Mouse (Mus musculus) heart, postnatal 0 days (tissue): ENCODE measurements around the gene Ddx3x. TPM values are rescaled to one million over a fixed set of nuclear protein-coding genes. Genes with fewer than 3 reads are reported as not detected.

Source experiments
- ATAC-seq: fragments of 200-750 bp; cut with Nextera tagmentation; 2 replicates; pipeline ENCODE4 v1.8.0; 2017; ENCODE audit warnings: low read depth, moderate number of reproducible peaks, moderate library complexity; ENCODE audit not compliant: insufficient read depth
- DNase-seq: peaks from one replicate; pipeline ENCODE4 v3.0.0-alpha.2; 2016; ENCODE audit warnings: low spot score
- H3K27ac ChIP-seq: fragments of 300-500 bp; sonication (generic); 2 replicates; pipeline ENCODE4 v1.5.1; 2014; ENCODE audit warnings: low read depth, mild to moderate bottlenecking
- H3K27me3 ChIP-seq: fragments of 300-500 bp; sonication (generic); 2 replicates; pipeline ENCODE4 v1.6.1; 2014; ENCODE audit warnings: low read length, mixed read lengths; ENCODE audit not compliant: control insufficient read depth, insufficient read depth
- H3K36me3 ChIP-seq: fragments of 300-500 bp; sonication (generic); replicated peaks from 2 replicates; pipeline ENCODE4 v1.6.1; 2014; ENCODE audit warnings: low read length, mixed read lengths; ENCODE audit not compliant: control insufficient read depth, insufficient read depth
- H3K4me1 ChIP-seq: fragments of 300-500 bp; sonication (generic); 2 replicates; pipeline ENCODE4 v1.6.1; 2014; ENCODE audit warnings: antibody characterized with exemption; ENCODE audit not compliant: control insufficient read depth, insufficient read depth
- H3K4me2 ChIP-seq: fragments of 300-500 bp; sonication (generic); 2 replicates; pipeline ENCODE4 v1.6.1; 2014; ENCODE audit warnings: low read depth, mild to moderate bottlenecking, low read length, moderate library complexity
- H3K4me3 ChIP-seq: fragments of 300-500 bp; sonication (generic); 2 replicates; pipeline ENCODE4 v1.5.1; 2014; ENCODE audit warnings: low read depth, low read length
- H3K9ac ChIP-seq: fragments of 300-500 bp; sonication (generic); replicated peaks from 2 replicates; pipeline ENCODE4 v1.6.1; 2014; ENCODE audit warnings: low read depth, low read length, mixed read lengths
- H3K9me3 ChIP-seq: fragments of 300-500 bp; sonication (generic); replicated peaks from 2 replicates; pipeline ENCODE4 v1.6.1; 2016; ENCODE audit warnings: low read length; ENCODE audit not compliant: control insufficient read depth
- CTCF ChIP-seq: IDR thresholded peaks from 2 replicates; pipeline ENCODE4 v1.5.1; 2016; ENCODE audit warnings: antibody characterized with exemption, control low read depth, low read depth
- EP300 ChIP-seq: IDR thresholded peaks from 2 replicates; pipeline ENCODE4 v1.6.1; 2016; ENCODE audit warnings: antibody characterized with exemption, low read depth
- WGBS: fragments of 180-500 bp; shearing (Covaris S2); extraction: QIAGEN DNeasy Blood & Tissue Kit; methylation state at CpG from one replicate; pipeline ENCODE4 v1.1.7; 2014; 5-methylcytosine and 5-hydroxymethylcytosine counted together
- polyA plus RNA-seq: library from polyadenylated mRNA; unstranded; fragments of >200 nt; fragmentation: Nextera tagmentation; extraction: Ambion mirVana; gene quantifications from 2 replicates; pipeline ENCODE4 v1.2.1, GENCODE M21; 2015
- total RNA-seq: library from RNA; depleted of rRNA; stranded (reverse); fragments of >200 nt; gene quantifications from 2 replicates; pipeline ENCODE4 v1.2.3, GENCODE M21; 2014; ENCODE audit warnings: low replicate concordance

Gene Ddx3x
- total and polyA plus RNA-seq, 2 experiments from 2014 or later, result 61.2 to 65.9 TPM

GRCm38 (mm10) chrX:13242320-13243096, 38.3 kb upstream of the Ddx3x start:
- WGBS, result 12% methylated on average over 24 of the region's 24 CpGs
- Histone ChIP-seq H3K27me3 (peaks cover 10% of the 10 kb centered on the region; the same call in 1 of the 2 replicates), H3K9ac (peak overlapping the region; percentile 50)

GRCm38 (mm10) chrX:13243133-13244123, 37.3 kb upstream of the Ddx3x start:
- H3K4me2 ChIP-seq, result peak overlapping the region; percentile 68
- 26% methylated on average over 15 of the region's 15 CpGs for WGBS
- peaks cover 5% of the 10 kb centered on the region; the same call in 1 of the 2 replicates for H3K27me3 ChIP-seq
- peak; percentile 49 for DNase-seq
- no peaks in the 10 kb centered on the region for H3K36me3 ChIP-seq
- H3K9ac ChIP-seq, result peak overlapping the region; percentile 50
- no peak for TF ChIP-seq CTCF
- no peak for TF ChIP-seq EP300
- H3K27ac ChIP-seq, result peak overlapping the region; percentile 96
- ATAC-seq, result peak; percentile 69
- H3K9me3 ChIP-seq, result no peaks in the 10 kb centered on the region
- 0 out of 2 replicates have a peak, but pooled peaks cover 5% of the 10 kb centered on the region for H3K4me1 ChIP-seq
- H3K4me3 ChIP-seq, result peak overlapping the region; percentile 32

More at GRCm38 (mm10) chrX:13242320-13243096, 38.3 kb upstream of the Ddx3x start:
- TF ChIP-seq EP300, result no peak
- TF ChIP-seq CTCF, result no peak
- ATAC-seq, result peak; percentile 97
- H3K27ac ChIP-seq, result peak overlapping the region; percentile 96
- peak; percentile 84 for DNase-seq
- peak overlapping the region; percentile 68 for H3K4me2 ChIP-seq
- H3K36me3 ChIP-seq, result no peaks in the 10 kb centered on the region
- H3K4me1 ChIP-seq, result 0 out of 2 replicates have a peak, but pooled peaks cover 5% of the 10 kb centered on the region
- peak overlapping the region; percentile 32 for H3K4me3 ChIP-seq
- no peaks in the 10 kb centered on the region for H3K9me3 ChIP-seq

- ATAC-seq (no peak), DNase-seq (no peak)
- no peak overlapping the region for H3K4me2 ChIP-seq
- no peak overlapping the region for H3K9ac ChIP-seq
- TF ChIP-seq EP300 (no peak), CTCF (no peak)
- 0 out of 2 replicates have a peak, but pooled peaks cover 3% of the 10 kb centered on the region for H3K27me3 ChIP-seq
- H3K36me3 ChIP-seq, result no peaks in the 10 kb centered on the region
- H3K9me3 ChIP-seq, result no peaks in the 10 kb centered on the region
- no peak overlapping the region for H3K4me3 ChIP-seq
- H3K4me1 ChIP-seq, result 0 out of 2 replicates have a peak, but pooled peaks cover 5% of the 10 kb centered on the region
- H3K27ac ChIP-seq, result no peak overlapping the region
Observed at GRCm38 (mm10) chrX:13244588-13244987, 36.2 kb upstream of the Ddx3x start.

- Histone ChIP-seq H3K27ac (0 out of 2 replicates have a peak overlapping the region, but pooled peaks have one; percentile 1), H3K36me3 (no peaks in the 10 kb centered on the region), H3K27me3 (0 out of 2 replicates have a peak, but pooled peaks cover 3% of the 10 kb centered on the region), H3K9ac (no peak overlapping the region), H3K4me3 (no peak overlapping the region), H3K4me2 (no peak overlapping the region), H3K9me3 (no peaks in the 10 kb centered on the region), H3K4me1 (0 out of 2 replicates have a peak, but pooled peaks cover 5% of the 10 kb centered on the region)
- no peak for DNase-seq
- WGBS, result 42% methylated on average over 3 of the region's 3 CpGs
- ATAC-seq, result no peak
- TF ChIP-seq EP300 (no peak), CTCF (no peak)
Observed at GRCm38 (mm10) chrX:13245027-13245426, 35.7 kb upstream of the Ddx3x start.

- Histone ChIP-seq H3K9me3 (no peaks in the 10 kb centered on the region), H3K27me3 (no peaks in the 10 kb centered on the region), H3K4me1 (no peaks in the 10 kb centered on the region), H3K27ac (no peak overlapping the region), H3K4me3 (no peak overlapping the region), H3K9ac (no peak overlapping the region), H3K4me2 (no peak overlapping the region), H3K36me3 (no peaks in the 10 kb centered on the region)
- no peak for TF ChIP-seq EP300
- no peak for TF ChIP-seq CTCF
- ATAC-seq, result no peak
- DNase-seq, result no peak
- WGBS, result 81% methylated on average over 4 of the region's 4 CpGs
Observed at GRCm38 (mm10) chrX:13251683-13252082, 29.1 kb upstream of the Ddx3x start.
